Mouse (Mus musculus) lung, adult 2 months (tissue): ENCODE data around the gene Bcat2. TPM values are rescaled to one million over a fixed set of nuclear protein-coding genes. Genes with fewer than 3 reads are reported as not detected.
"Not testable (repeated sequence)": the region's sequence is repeated elsewhere in the genome, so short reads cannot be mapped to it uniquely, and the experiment has no call there.

ENCODE experiments used
- DNase-seq: peaks from one replicate; pipeline ENCODE4 v3.0.0; 2022
- H3K4me1 ChIP-seq: fragments of 200-500 bp; 2 replicates; pipeline ENCODE4 v1.6.1; 2011; ENCODE audit warnings: low read length; ENCODE audit not compliant: control insufficient read depth, insufficient read depth
- H3K4me3 ChIP-seq: fragments of 200-500 bp; replicated peaks from 2 replicates; pipeline ENCODE3; 2011; ENCODE audit warnings: low read depth, mild to moderate bottlenecking, control low read depth, low read length; ENCODE audit errors: extremely low read depth
- CTCF ChIP-seq: fragments of 200-500 bp; IDR thresholded peaks from 2 replicates; pipeline ENCODE4 v1.5.1; 2011; ENCODE audit warnings: mild to moderate bottlenecking, low read length, control low read depth; ENCODE audit not compliant: insufficient read depth
- POLR2A ChIP-seq: fragments of 200-500 bp; IDR thresholded peaks from 2 replicates; pipeline ENCODE4 v1.6.1; 2011; ENCODE audit warnings: low read depth, mild to moderate bottlenecking, control low read depth, low read length, borderline replicate concordance; ENCODE audit errors: extremely low read depth
- WGBS: fragments of 180-500 bp; shearing (Covaris S2); methylation state at CpG from one replicate; pipeline ENCODE4 v1.1.7; 2018; 5-methylcytosine and 5-hydroxymethylcytosine counted together
- polyA plus RNA-seq: library from polyadenylated mRNA; depleted of rRNA; stranded (reverse); fragments of >200 nt; gene quantifications from 2 replicates; pipeline ENCODE4 v1.2.3, GENCODE M21; 2012

Gene Bcat2
- polyA plus RNA-seq, 1 experiment, result 44.2 TPM

DNA sequence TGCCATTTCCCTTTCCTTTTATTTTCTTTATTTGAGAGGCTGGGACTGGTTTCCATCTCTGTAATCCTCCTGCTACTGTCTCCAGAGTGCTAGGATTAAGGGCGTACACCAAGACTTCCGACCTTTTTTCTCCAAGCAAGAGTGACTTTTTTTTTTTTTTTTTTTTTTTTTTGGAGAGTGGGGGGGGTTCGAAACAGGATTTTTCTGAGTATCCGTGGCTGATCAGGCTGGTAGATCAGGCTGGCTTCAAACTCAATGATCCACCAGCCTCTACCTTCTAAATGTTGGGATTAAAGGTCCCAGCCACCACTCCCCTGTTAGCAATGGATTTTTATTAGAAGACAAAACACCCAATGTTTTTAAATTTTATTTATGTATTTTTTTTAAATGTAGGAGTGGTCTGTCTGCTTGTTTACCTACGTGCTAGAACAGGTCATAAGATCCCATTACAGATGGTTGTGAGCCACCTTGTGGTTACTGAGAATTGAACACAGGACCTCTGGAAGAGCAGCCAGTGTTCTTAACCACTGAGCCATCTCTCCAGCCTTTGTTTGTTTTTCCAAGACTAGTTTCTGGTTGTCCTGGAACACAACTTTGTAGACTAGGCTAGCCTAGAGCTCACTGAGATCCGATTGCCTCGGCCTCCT lies 43.4 kb upstream of the Bcat2 start:
- peaks cover 18% of the 10 kb centered on the region for H3K4me1 ChIP-seq
- H3K4me3 ChIP-seq, result peak overlapping the region; percentile 94
- TF ChIP-seq POLR2A (no peak), CTCF (no peak)
- WGBS, result 18% methylated on average over 7 of the region's 7 CpGs
- DNase-seq, result no peak

GRCm38 (mm10) chr7:45527169-45527568 lies 42.8 kb upstream of the Bcat2 start:
- peaks cover 15% of the 10 kb centered on the region for H3K4me1 ChIP-seq
- not testable (repeated sequence) for H3K4me3 ChIP-seq, DNase-seq
- 92% methylated on average over 6 of the region's 6 CpGs for WGBS

DNA sequence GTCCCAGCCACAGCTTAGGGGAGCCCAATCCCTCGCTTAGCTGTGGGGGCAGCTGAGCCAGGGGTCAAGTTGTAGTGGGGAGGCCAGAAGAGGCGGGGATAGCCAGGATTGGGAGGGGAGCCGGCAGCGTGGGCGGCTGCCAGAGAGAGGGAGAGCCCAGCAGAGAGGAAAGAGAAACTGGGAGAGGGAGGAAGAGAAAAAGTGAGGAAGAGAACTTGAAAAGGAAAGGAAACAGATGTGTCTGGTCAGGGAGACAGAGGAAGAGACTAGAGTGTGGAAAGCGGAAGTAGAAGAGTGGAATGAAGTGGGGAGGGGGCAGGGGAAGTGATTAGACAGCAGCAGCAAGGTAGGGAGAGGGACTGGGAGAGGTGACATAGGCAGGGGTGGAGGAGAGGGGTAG lies 40.5 kb upstream of the Bcat2 start:
- no peak for DNase-seq
- peaks cover 6% of the 10 kb centered on the region; the same call in 1 of the 2 replicates for H3K4me1 ChIP-seq
- no peak for TF ChIP-seq POLR2A
- TF ChIP-seq CTCF, result no peak
- no peak overlapping the region for H3K4me3 ChIP-seq
- 7% methylated on average over 6 of the region's 6 CpGs for WGBS

DNA sequence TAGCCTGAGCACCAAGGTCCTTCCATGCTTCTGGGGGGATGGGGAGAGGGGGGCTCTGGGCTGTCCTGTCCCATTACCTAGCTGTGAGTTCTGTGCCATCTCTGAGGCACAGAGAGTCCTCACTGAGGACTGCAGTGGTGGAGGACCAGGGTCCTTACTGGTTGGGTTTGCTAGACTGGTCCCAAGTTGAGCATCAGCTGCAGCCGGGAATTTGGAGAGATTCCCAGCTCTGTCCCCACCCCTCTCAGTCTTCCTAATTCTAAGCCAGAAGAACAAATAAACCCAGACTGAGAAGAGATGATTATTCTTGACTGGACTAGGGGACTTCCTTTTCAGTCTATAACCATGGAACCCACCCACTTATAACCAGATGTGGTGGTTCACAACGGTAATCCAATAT lies 39.3 kb upstream of the Bcat2 start:
- H3K4me1 ChIP-seq, result no peaks in the 10 kb centered on the region
- no peak overlapping the region for H3K4me3 ChIP-seq
- no peak for DNase-seq
- TF ChIP-seq CTCF, result no peak
- no peak for TF ChIP-seq POLR2A
- WGBS, result 32% methylated on average over 2 of the region's 2 CpGs

DNA sequence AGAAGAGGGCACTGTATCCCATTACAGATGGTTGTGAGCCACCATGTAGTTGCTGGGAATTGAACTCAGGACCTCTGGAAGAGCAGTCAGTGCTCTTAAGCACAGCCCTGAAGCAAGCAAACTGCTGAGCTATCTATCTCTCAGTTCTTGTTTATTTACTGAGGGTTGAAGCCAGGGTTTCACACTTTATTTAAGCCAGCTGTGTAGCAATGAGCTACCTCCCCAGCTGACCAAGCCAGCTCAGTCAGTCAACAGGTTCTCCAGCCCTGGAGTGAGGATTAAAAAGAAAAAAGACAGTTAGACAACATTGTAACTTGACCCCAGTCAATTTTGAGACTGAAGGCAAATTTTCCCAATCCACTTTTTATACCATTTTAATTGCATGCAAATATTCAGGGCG lies 34.3 kb upstream of the Bcat2 start:
- no peak for DNase-seq
- H3K4me3 ChIP-seq, result no peak overlapping the region
- WGBS, result 79% methylated on average over 1 of the region's 1 CpGs
- TF ChIP-seq POLR2A, result no peak
- TF ChIP-seq CTCF, result no peak
- H3K4me1 ChIP-seq, result 0 out of 2 replicates have a peak, but pooled peaks cover 3% of the 10 kb centered on the region

DNA sequence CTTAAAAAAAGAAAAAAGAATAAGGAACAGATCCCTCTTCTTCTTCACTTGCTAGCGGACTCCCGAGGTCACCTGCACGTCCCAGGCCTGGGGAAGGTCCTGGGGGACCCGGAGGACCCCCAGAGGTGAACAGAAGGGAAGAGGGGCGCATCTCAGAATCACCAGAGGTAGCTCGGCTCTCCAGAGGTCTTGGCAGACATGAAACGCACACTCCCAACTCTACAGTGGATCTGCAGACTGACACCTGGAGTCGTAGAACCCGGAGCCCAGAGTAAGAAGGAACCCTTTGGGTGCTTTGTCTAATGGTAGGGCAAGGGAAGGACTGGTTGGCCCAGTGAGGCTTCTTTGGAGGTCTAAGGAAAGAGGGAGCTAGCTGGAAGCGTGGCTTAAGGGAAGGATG lies 32.4 kb upstream of the Bcat2 start:
- no peak for DNase-seq
- Histone ChIP-seq H3K4me3 (no peak overlapping the region), H3K4me1 (0 out of 2 replicates have a peak, but pooled peaks cover 3% of the 10 kb centered on the region)
- 84% methylated on average over 10 of the region's 10 CpGs for WGBS
- no peak for TF ChIP-seq CTCF

DNA sequence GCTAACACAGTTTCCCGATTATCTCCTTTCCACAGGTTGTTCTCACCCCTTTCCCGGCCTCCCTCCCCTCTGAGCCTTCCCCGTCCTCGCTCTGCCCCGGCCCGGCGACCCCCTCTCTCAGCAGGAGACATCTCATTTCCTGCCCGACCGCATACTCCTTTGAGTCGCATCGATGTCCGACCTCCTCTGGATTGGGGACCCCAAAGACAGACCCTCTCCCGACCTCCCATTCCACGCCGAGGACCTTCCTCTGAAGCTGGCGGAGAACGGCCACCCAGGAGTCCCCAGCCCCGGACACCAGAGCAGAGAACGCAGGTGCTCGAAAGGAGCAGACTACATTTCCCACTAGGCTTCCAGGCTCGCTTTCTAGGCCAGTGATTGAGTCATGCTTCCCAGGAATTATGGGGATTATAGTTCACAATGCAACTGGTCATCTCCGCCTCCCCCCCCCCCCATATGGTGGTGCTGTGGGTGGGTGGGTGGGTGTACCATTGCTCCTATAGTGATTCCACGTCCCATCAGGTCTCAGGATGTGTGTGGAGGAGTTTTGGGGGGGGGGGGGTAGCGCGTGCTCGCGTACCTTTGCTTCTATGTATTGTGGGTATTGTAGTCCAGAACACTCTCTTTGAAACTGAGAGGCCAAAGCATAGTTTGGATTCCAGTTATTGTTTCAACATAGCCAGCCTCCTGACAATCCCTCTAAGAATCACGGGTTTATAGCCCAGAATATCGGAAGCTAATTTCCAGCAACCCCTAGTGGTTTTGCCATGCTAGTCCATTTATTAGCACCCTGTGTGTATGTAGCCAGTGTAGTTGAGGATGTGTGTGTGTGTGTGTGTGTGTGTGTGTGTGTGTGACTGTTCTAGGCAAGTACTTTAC lies 31.6 kb upstream of the Bcat2 start:
- TF ChIP-seq POLR2A (no peak), CTCF (no peak)
- peak; percentile 53 for DNase-seq
- Histone ChIP-seq H3K4me1 (0 out of 2 replicates have a peak, but pooled peaks cover 3% of the 10 kb centered on the region), H3K4me3 (peak overlapping the region; percentile 79)
- WGBS, result 6% methylated on average over 28 of the region's 29 CpGs

GRCm38 (mm10) chr7:45539095-45539494 lies 30.9 kb upstream of the Bcat2 start:
- DNase-seq, result no peak
- no peak overlapping the region for H3K4me3 ChIP-seq
- TF ChIP-seq POLR2A, result no peak
- TF ChIP-seq CTCF, result no peak
- WGBS, result 88% methylated on average over 3 of the region's 3 CpGs
- H3K4me1 ChIP-seq, result 0 out of 2 replicates have a peak, but pooled peaks cover 3% of the 10 kb centered on the region

DNA sequence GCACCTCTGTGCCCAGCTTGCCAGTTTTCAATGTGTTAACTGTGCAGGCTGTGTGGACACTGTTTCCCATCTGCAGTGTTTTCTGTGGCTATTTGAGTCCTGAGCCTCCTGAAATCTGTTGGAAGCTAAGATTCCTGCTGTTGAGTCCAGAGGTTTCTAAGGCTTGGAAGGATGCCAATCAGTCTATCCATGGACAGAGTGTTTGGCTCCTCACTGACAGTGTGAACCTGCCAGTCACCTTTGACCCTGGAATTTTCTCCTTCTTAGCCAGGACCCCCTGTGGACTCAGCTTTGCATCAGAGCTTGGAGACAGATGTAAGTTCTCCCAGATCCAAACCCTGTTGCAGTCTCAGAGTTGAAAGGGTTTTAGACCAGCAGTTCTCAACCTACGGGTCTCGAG lies 29.7 kb upstream of the Bcat2 start:
- Histone ChIP-seq H3K4me1 (0 out of 2 replicates have a peak, but pooled peaks cover 3% of the 10 kb centered on the region), H3K4me3 (no peak overlapping the region)
- no peak for DNase-seq
- 65% methylated on average over 2 of the region's 2 CpGs for WGBS
- TF ChIP-seq POLR2A (no peak), CTCF (no peak)

GRCm38 (mm10) chr7:45544525-45544924 lies 25.4 kb upstream of the Bcat2 start:
- H3K4me3 ChIP-seq, result no peak overlapping the region
- no peak for TF ChIP-seq POLR2A
- TF ChIP-seq CTCF, result no peak
- H3K4me1 ChIP-seq, result no peaks in the 10 kb centered on the region
- WGBS, result 87% methylated on average over 1 of the region's 1 CpGs
- no peak for DNase-seq
